Mouse (Mus musculus): ENCODE results near the gene Adarb2.

DNA sequence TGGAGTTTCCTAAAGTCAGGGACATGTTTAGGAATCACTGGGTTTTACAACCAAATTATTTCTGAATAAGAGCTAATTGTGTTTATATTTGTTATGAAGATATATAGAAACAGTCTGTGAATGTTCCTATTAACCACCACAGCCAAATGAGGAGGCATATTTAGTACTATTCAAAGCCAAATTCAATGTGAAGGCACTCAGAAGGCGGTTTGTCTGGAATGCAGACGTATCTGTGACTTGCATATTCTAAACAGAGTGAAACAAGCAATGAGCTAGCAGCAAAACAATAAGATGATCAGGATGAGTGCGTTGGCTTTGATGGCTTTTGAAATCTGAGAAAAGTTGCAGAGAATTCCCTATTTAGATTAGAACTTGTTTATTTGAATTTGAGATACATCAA lies 387.8 kb downstream of the Adarb2 start:
- TF ChIP-seq CTCF (IDR thresholded peaks at IDR 0.05) (no peak), POLR2A (IDR thresholded peaks at IDR 0.05; ENCODE audit: insufficient read depth, low read depth, low read length) (no peak)

All from heart, adult 2 months (tissue).